In genomic region chr19:55554295-55554694, GRCm38 (mm10) we compare ENCODE assay signal across 16 mouse cellular contexts.
"Had no signal": no experiment of that assay in that cellular context is flagged by ENCODE, and none has a peak within 500 bp of the region (broad histone marks: within the 10 kb centered on the region; RNA-seq: fewer than 3 reads in every experiment).

No protein-coding gene starts in this region.

- H3K9me3 ChIP-seq: limb, embryonic 13.5 days; lung, embryonic 15.5 days; midbrain, embryonic 12.5 days; midbrain, embryonic 15.5 days; neural tube, embryonic 13.5 days had no signal

- H3K27ac ChIP-seq: limb, embryonic 13.5 days; lung, embryonic 15.5 days; midbrain, embryonic 12.5 days; midbrain, embryonic 15.5 days; neural tube, embryonic 13.5 days had no signal

- H3K36me3 ChIP-seq: limb, embryonic 13.5 days; lung, embryonic 15.5 days; midbrain, embryonic 12.5 days; midbrain, embryonic 15.5 days; neural tube, embryonic 13.5 days had no signal

- H3K4me3 ChIP-seq: limb, embryonic 13.5 days; lung, embryonic 15.5 days; midbrain, embryonic 12.5 days; midbrain, embryonic 15.5 days; neural tube, embryonic 13.5 days had no signal

- H3K27me3 ChIP-seq: limb, embryonic 13.5 days had no signal

- H3K4me2 ChIP-seq: limb, embryonic 13.5 days; lung, embryonic 15.5 days; midbrain, embryonic 12.5 days; midbrain, embryonic 15.5 days; neural tube, embryonic 13.5 days had no signal

- DNase-seq: kidney, adult 18-20 months; kidney, adult 9 months; kidney, postnatal 14 days; kidney, postnatal 4 days; left cerebral cortex, postnatal 4 days; lung, adult 18-20 months; lung, postnatal 10 days; lung, postnatal 36 days; thymus, adult 18-20 months; thymus, postnatal 36 days had no signal

- H3K9ac ChIP-seq: limb, embryonic 13.5 days; lung, embryonic 15.5 days; midbrain, embryonic 12.5 days; midbrain, embryonic 15.5 days; neural tube, embryonic 13.5 days had no signal

- ATAC-seq: intestine, embryonic 16.5 days; midbrain, embryonic 15.5 days had no signal
